Mouse (Mus musculus): ENCODE results near the gene Dcdc2a. TPM values are rescaled to one million over a fixed set of nuclear protein-coding genes. Genes with fewer than 3 reads are reported as not detected.

Dcdc2a gene
- total RNA-seq, 2 experiments from 2014 or later: 0.17 to 0.40 TPM

GRCm38 (mm10) chr13:25178236-25179001, 122.6 kb downstream of the Dcdc2a start:
- DNase-seq: no peak

- DNase-seq: no peak
Observed at GRCm38 (mm10) chr13:25186436-25187325, 130.9 kb downstream of the Dcdc2a start.

- DNase-seq: no peak
Observed at GRCm38 (mm10) chr13:25187326-25187710, 131.5 kb downstream of the Dcdc2a start.

- DNase-seq: no peak
Observed at GRCm38 (mm10) chr13:25189419-25190144, 133.8 kb downstream of the Dcdc2a start.

DNA sequence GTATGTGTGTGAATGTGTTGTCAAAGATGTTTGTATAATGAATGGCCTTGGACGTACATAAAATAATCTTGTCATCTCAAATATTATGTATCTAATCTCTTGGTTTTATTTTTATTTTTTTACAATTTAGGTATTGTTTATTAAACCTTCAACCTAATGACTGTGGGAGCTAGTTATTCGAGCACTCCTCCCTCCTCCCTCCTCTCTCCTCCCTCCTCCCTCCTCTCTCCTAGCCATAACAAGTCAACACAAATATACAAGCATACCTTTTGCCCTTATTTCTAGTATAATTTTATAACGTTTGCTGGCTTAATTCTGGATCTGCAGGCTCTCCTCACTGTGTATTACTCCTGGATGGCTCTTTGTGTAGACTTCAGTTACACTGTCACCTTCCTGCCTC, 134.4 kb downstream of the Dcdc2a start:
- DNase-seq: no peak

- DNase-seq: no peak
Observed at GRCm38 (mm10) chr13:25195706-25196105, 139.9 kb downstream of the Dcdc2a start.

GRCm38 (mm10) chr13:25199916-25200315, 144.1 kb downstream of the Dcdc2a start:
- DNase-seq: no peak

DNA sequence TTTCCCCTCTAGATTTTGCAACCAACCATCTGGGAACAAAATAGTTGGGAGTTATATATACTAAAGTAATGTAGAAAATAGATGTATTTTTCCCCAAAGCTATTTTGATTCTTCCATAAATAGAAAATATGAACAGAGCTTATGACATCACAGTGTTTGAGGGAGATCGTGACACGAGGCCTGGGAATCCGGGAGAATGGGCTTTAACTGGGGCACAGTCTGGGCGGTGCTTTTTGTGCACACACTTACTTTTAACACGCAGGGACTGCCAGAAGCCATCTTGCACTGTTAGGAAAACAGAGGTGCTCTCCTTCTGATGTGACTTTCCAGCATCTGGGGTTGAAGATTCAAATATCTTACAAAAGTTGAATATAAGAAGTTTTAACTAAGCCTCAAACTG, 151.1 kb downstream of the Dcdc2a start:
- DNase-seq: no peak

DNA sequence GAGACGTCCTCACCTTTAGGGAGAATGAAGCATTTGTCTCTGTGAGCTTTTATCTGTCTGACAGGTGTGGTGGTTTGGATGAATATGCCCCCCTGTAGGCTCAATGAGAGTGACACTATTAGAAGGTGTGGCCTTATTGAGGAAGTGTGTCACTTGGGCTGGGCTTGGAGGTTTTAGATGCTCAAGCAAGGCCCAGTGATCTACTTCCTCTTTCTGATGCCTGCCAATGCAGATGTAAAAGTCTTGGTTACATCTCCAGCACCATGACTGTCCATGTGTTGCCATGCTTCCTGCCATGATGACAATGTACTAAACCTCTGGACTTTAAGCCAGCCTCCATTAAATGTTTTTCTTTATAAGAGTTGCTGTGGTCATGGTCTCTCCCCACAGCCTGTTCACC, 162.6 kb downstream of the Dcdc2a start:
- DNase-seq: no peak

- DNase-seq: no peak
Observed at GRCm38 (mm10) chr13:25220186-25220787, 164.5 kb downstream of the Dcdc2a start.

DNA sequence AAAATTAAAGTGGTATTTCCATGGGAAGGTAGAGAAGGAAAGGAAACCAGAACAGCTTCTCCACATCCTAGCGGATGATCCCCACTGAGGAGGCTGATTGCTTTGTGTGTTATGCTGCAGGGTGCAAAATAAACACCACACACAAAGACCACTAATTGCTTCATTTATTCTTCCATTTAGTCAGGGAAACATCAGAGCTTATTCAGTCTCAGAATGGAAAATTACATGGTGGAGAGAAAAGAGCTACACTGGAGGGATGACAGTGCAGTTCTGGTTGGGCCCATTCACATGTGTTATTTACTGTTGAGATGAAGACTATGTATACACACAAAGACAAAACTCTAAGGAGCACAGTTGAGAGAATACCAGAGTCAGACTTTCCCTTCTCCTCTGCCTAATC, 196.1 kb downstream of the Dcdc2a start:
- DNase-seq: no peak

DNA sequence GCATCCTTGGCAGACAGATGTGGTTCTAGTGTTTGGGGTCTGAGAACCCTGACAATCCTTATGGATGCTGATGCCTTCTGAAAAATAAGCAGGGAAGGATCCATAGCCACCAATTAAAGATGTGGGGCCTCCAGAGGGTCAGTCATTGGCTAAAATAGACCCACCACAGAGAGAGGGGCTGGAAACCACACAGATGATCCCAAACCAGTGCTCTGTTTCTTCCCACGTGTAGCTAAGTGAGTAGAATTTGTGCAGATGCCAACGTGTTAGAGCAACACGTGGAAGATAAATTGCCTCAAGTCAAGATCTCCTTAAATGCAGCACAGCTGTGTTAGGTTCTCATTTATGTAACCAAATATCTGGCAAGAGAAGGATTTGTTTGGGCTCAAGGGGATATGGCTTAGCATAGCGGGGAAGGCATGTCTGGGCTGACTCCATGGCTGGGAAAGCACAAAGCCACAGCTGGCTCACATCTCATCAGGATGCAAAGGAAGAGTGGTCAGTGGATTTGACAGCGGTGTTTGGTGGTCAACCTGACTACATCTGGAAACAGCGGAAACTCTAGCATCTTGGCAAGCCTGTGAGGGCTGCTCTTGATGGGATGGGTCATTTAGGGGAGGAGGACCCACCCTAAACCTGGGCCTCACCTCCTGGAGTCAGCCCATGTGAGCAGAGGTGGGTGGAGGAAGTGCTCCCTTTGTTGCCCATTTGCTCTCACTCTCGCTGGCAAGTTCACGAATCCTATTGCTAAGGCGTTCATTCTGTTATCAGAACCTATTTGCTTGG, 198.9 kb downstream of the Dcdc2a start:
- no peak for DNase-seq

GRCm38 (mm10) chr13:25257608-25258007, 201.8 kb downstream of the Dcdc2a start:
- DNase-seq: no peak

Other genes starting within 250 kb of the Dcdc2a start
- gene Acot13, start 224.5 kb upstream of the Dcdc2a start, total RNA-seq (2021): 10 to 100 TPM; 68.0 to 91.6 TPM
- 10 to 100 TPM; 22.6 to 23.5 TPM for gene Tdp2, start 224.3 kb upstream of the Dcdc2a start, total RNA-seq (2021)
- gene D130043K22Rik, start 210.9 kb upstream of the Dcdc2a start, total RNA-seq (2021): under 1 TPM; 0.46 to 0.70 TPM
- 10 to 100 TPM; 12.7 to 18.4 TPM for gene Aldh5a1, start 118.3 kb upstream of the Dcdc2a start, total RNA-seq (2021)
- 1 to 10 TPM; 2.8 to 3.7 TPM for gene Gpld1, start 112.9 kb upstream of the Dcdc2a start, total RNA-seq (2021)
- 10 to 100 TPM; 44.4 to 49.0 TPM for gene Mrs2, start 35.6 kb upstream of the Dcdc2a start, total RNA-seq (2021)
- gene Nrsn1, start 214.5 kb downstream of the Dcdc2a start, total RNA-seq (2021): 1 to 10 TPM; 2.4 to 3.2 TPM